ENCODE assay signal across 8 mouse cellular contexts in genomic region chr9:40805263-40805662, GRCm38 (mm10). TPM values are rescaled to one million over a fixed set of nuclear protein-coding genes. Genes with fewer than 3 reads are reported as not detected.
DNase-seq lines count a peak whose midpoint lies in the region; ATAC-seq and TF ChIP-seq lines count a peak whose summit lies in the region.

No protein-coding gene starts in this region.

- no peak for DNase-seq in G1E (ENCODE audit: low spot score)
- peak; percentile 94 for DNase-seq in brain, adult 2 months (ENCODE audit: low read depth, low spot score)
- peak; percentile 63 for DNase-seq in forebrain, embryonic 10.5 days (ENCODE audit: extremely low spot score, low spot score)
- peak; percentile 87 for DNase-seq in heart, postnatal 4 days
- DNase-seq in layer of hippocampus, adult 9-10 months (ENCODE audit: low spot score), result peak; percentile 81
- peak; percentile 91 for DNase-seq in lung, postnatal 0 days (ENCODE audit: low spot score)
- DNase-seq in right cerebral cortex, postnatal 25 days, result peak; percentile 59

- 22% methylated on average over 2 of the region's 2 CpGs for WGBS in forebrain, embryonic 10.5 days
- 24% methylated on average over 2 of the region's 2 CpGs for WGBS in lung, postnatal 0 days

- no peaks in the 10 kb centered on the region for H3K9me3 ChIP-seq in G1E (replicated peaks)
- no peaks in the 10 kb centered on the region for H3K9me3 ChIP-seq in forebrain, embryonic 10.5 days
- H3K9me3 ChIP-seq in lung, postnatal 0 days (ENCODE audit: low read length), result no peaks in the 10 kb centered on the region

- no peaks in the 10 kb centered on the region for H3K27me3 ChIP-seq in G1E (ENCODE audit: insufficient read depth, low read length)
- no peaks in the 10 kb centered on the region for H3K27me3 ChIP-seq in forebrain, embryonic 10.5 days (ENCODE audit: poor library complexity, severe bottlenecking)
- no peaks in the 10 kb centered on the region for H3K27me3 ChIP-seq in lung, postnatal 0 days (replicated peaks; ENCODE audit: insufficient read depth, low read length)

- TF ChIP-seq EP300 in lung, postnatal 0 days (IDR thresholded peaks at IDR 0.05), result no peak

- no peak overlapping the region for H3K9ac ChIP-seq in lung, postnatal 0 days (replicated peaks; ENCODE audit: low read depth)

- H3K27ac ChIP-seq in forebrain, embryonic 10.5 days, result no peak overlapping the region
- no peak overlapping the region for H3K27ac ChIP-seq in lung, postnatal 0 days (ENCODE audit: low read length)

- peaks cover 42% of the 10 kb centered on the region for H3K36me3 ChIP-seq in G1E (replicated peaks)
- peaks cover 62% of the 10 kb centered on the region for H3K36me3 ChIP-seq in forebrain, embryonic 10.5 days (replicated peaks)
- 0 out of 2 replicates have a peak, but pooled peaks cover 11% of the 10 kb centered on the region for H3K36me3 ChIP-seq in lung, postnatal 0 days (ENCODE audit: insufficient read depth, low read length)

- ATAC-seq in G1E (ENCODE audit: extremely low read depth, insufficient number of reproducible peaks, low FRiP score, poor library complexity, severe bottlenecking), result no peak
- no peak for ATAC-seq in lung, postnatal 0 days
- no peak for ATAC-seq in activated CD4-positive, CD25-positive, alpha-beta regulatory T cell, adult 4 months

- TF ChIP-seq CTCF in G1E (IDR thresholded peaks at IDR 0.05; ENCODE audit: low read depth, low read length), result 0 out of 2 replicates have a peak, but pooled peaks have one; percentile 29
- TF ChIP-seq CTCF in lung, postnatal 0 days (IDR thresholded peaks at IDR 0.05), result peak; percentile 80

- H3K4me3 ChIP-seq in G1E (ENCODE audit: low read depth, low read length), result no peak overlapping the region
- H3K4me3 ChIP-seq in forebrain, embryonic 10.5 days, result peak overlapping the region; percentile 20
- H3K4me3 ChIP-seq in lung, postnatal 0 days (ENCODE audit: low read depth, low read length), result no peak overlapping the region

- H3K4me2 ChIP-seq in lung, postnatal 0 days (replicated peaks; ENCODE audit: low read depth, low read length), result no peak overlapping the region

- H3K4me1 ChIP-seq in G1E (ENCODE audit: insufficient read depth, low read depth, low read length), result peaks cover 13% of the 10 kb centered on the region
- peaks cover 59% of the 10 kb centered on the region for H3K4me1 ChIP-seq in forebrain, embryonic 10.5 days
- no peaks in the 10 kb centered on the region for H3K4me1 ChIP-seq in lung, postnatal 0 days (ENCODE audit: insufficient read depth, low read depth, low read length)

RNA-seq across cellular contexts. Expression of gene Hspa8, which starts 4.5 kb away (rescaled TPM):
- 1,343 and 1,357 TPM in 2 replicates for total RNA-seq in G1E (2014; fragmentation: Nextera tagmentation)
- 3,642 and 4,293 TPM in 2 replicates for total RNA-seq in G1E (2017)
- polyA plus RNA-seq in G1E (2012), result 380 and 483 TPM in 2 replicates
- 3,411 and 3,929 TPM in 2 replicates for polyA plus RNA-seq in forebrain, embryonic 10.5 days (2016; fragmentation: Nextera tagmentation; extraction: Ambion mirVana)
- total RNA-seq in heart, postnatal 4 days (2021), result 1,000 to 10,000 TPM; 1,168 to 1,187 TPM
- polyA plus RNA-seq in lung, postnatal 0 days (2015; fragmentation: Nextera tagmentation; extraction: Ambion mirVana), result 956 and 1,427 TPM in 2 replicates
- polyA plus RNA-seq in activated CD4-positive, CD25-positive, alpha-beta regulatory T cell, adult 4 months (2017; shearing (Covaris generic)), result 1,000 to 10,000 TPM; 3,239 to 3,330 TPM
